Mouse (Mus musculus) thymus, postnatal 25 days (tissue): ENCODE measurements at regions not wholly inside any gene's neighbourhood (a gene's known extent, or its start where the extent isn't known, plus 50 kb on each side); places are given as distances from the start of the nearest gene placed in this dataset.
A peak's percentile ranks its signal among the peaks of the same experiment; 100 is the strongest.

Experiments
- DNase-seq: peaks from one replicate; pipeline ENCODE4 v3.0.0; 2022

GRCm38 (mm10) chr2:21267149-21267761 is 61.7 kb downstream of the Thnsl1 start:
- DNase-seq = no peak

- DNase-seq = no peak
Measured at GRCm38 (mm10) chr2:21269989-21270846, 64.7 kb downstream of the Thnsl1 start.

GRCm38 (mm10) chr2:21273416-21273815 is 67.9 kb downstream of the Thnsl1 start:
- no peak for DNase-seq

GRCm38 (mm10) chr2:21275315-21275714 is 69.8 kb downstream of the Thnsl1 start:
- no peak for DNase-seq

- DNase-seq = peak; percentile 55
Measured at GRCm38 (mm10) chr2:21280794-21281420, 75.4 kb downstream of the Thnsl1 start.

- no peak for DNase-seq
Measured at GRCm38 (mm10) chr2:21282505-21283200, 77.1 kb downstream of the Thnsl1 start.

GRCm38 (mm10) chr2:21284881-21285280 is 79.4 kb downstream of the Thnsl1 start:
- DNase-seq = no peak

- DNase-seq = no peak
Measured at GRCm38 (mm10) chr2:21287786-21288185, 79.6 kb upstream of the Gpr158 start.

GRCm38 (mm10) chr2:21292669-21293151 is 74.6 kb upstream of the Gpr158 start:
- DNase-seq = no peak

GRCm38 (mm10) chr2:21294002-21294401 is 73.3 kb upstream of the Gpr158 start:
- no peak for DNase-seq

- no peak for DNase-seq
Measured at GRCm38 (mm10) chr2:21299681-21300080, 67.7 kb upstream of the Gpr158 start.
